Comparison of ENCODE assay signal across 8 mouse cellular contexts in genomic region chr12:82122450-82123249, GRCm38 (mm10). TPM values are rescaled to one million over a fixed set of nuclear protein-coding genes. Genes with fewer than 3 reads are reported as not detected.
DNase-seq lines count a peak whose midpoint lies in the region; ATAC-seq lines count a peak whose summit lies in the region.

No protein-coding gene starts in this region.

- no peak overlapping the region for H3K27ac ChIP-seq in hindbrain, embryonic 12.5 days
- no peak overlapping the region for H3K27ac ChIP-seq in limb, embryonic 10.5 days
- no peak overlapping the region for H3K27ac ChIP-seq in midbrain, embryonic 16.5 days (ENCODE audit: low read length)

- no peak overlapping the region for H3K4me3 ChIP-seq in hindbrain, embryonic 12.5 days
- H3K4me3 ChIP-seq in limb, embryonic 10.5 days, result peak overlapping the region; percentile 26; the same call in 1 of the 2 replicates
- H3K4me3 ChIP-seq in midbrain, embryonic 16.5 days (ENCODE audit: low read depth, low read length), result no peak overlapping the region

- ATAC-seq in hindbrain, embryonic 12.5 days (ENCODE audit: low FRiP score), result no peak
- no peak for ATAC-seq in midbrain, embryonic 16.5 days

- H3K27me3 ChIP-seq in hindbrain, embryonic 12.5 days, result no peaks in the 10 kb centered on the region
- no peaks in the 10 kb centered on the region for H3K27me3 ChIP-seq in limb, embryonic 10.5 days (ENCODE audit: low read depth, poor library complexity, severe bottlenecking)
- no peaks in the 10 kb centered on the region for H3K27me3 ChIP-seq in midbrain, embryonic 16.5 days (ENCODE audit: control insufficient read depth, insufficient read depth, low read depth, low read length)

- 26% methylated on average over 22 of the region's 22 CpGs for WGBS in hindbrain, embryonic 12.5 days
- WGBS in limb, embryonic 10.5 days, result 12% methylated on average over 22 of the region's 22 CpGs
- WGBS in midbrain, embryonic 16.5 days, result 39% methylated on average over 22 of the region's 22 CpGs

- H3K9ac ChIP-seq in hindbrain, embryonic 12.5 days, result no peak overlapping the region
- no peak overlapping the region for H3K9ac ChIP-seq in midbrain, embryonic 16.5 days (ENCODE audit: low read depth, low read length)

- H3K36me3 ChIP-seq in hindbrain, embryonic 12.5 days, result no peaks in the 10 kb centered on the region
- no peaks in the 10 kb centered on the region for H3K36me3 ChIP-seq in limb, embryonic 10.5 days
- H3K36me3 ChIP-seq in midbrain, embryonic 16.5 days (ENCODE audit: control insufficient read depth, insufficient read depth, low read length), result no peaks in the 10 kb centered on the region

- H3K9me3 ChIP-seq in hindbrain, embryonic 12.5 days (replicated peaks), result no peaks in the 10 kb centered on the region
- no peaks in the 10 kb centered on the region for H3K9me3 ChIP-seq in limb, embryonic 10.5 days (replicated peaks)
- H3K9me3 ChIP-seq in midbrain, embryonic 16.5 days (replicated peaks; ENCODE audit: control insufficient read depth, low read length, poor library complexity, severe bottlenecking), result no peaks in the 10 kb centered on the region

- H3K4me2 ChIP-seq in hindbrain, embryonic 12.5 days (replicated peaks), result 0 out of 2 replicates have a peak overlapping the region, but pooled peaks have one; percentile 17
- H3K4me2 ChIP-seq in midbrain, embryonic 16.5 days (ENCODE audit: low read length), result 0 out of 2 replicates have a peak overlapping the region, but pooled peaks have one; percentile 16

- DNase-seq in urinary bladder, postnatal 14 days (ENCODE audit: low spot score), result peak; percentile 33
- no peak for DNase-seq in urinary bladder, adult 2 months (ENCODE audit: low spot score)
- DNase-seq in frontal cortex, postnatal 36 days (ENCODE audit: low spot score in 2 of 2), result peak; percentile 13 to 37
- DNase-seq in limb, embryonic 10.5 days (ENCODE audit: low spot score), result no peak
- no peak for DNase-seq in testis, postnatal 10 days (ENCODE audit: low spot score)
- no peak for DNase-seq in ovary, adult 18-20 months (ENCODE audit: low spot score)

- peaks cover 7% of the 10 kb centered on the region for H3K4me1 ChIP-seq in hindbrain, embryonic 12.5 days
- peaks cover 17% of the 10 kb centered on the region for H3K4me1 ChIP-seq in limb, embryonic 10.5 days
- H3K4me1 ChIP-seq in midbrain, embryonic 16.5 days (ENCODE audit: control insufficient read depth, insufficient read depth, low read length), result peaks cover 3% of the 10 kb centered on the region; the same call in 1 of the 2 replicates

RNA-seq across cellular contexts. Expression of gene Sipa1l1, which starts 46.5 kb away (rescaled TPM):
- 17.5 and 21.7 TPM in 2 replicates for polyA plus RNA-seq in urinary bladder, adult 2 months (2012; rRNA removed)
- 26.0 and 33.3 TPM in 2 replicates for polyA plus RNA-seq in hindbrain, embryonic 12.5 days (2016; fragmentation: Nextera tagmentation; extraction: Ambion mirVana)
- polyA plus RNA-seq in limb, embryonic 10.5 days (2016; fragmentation: Nextera tagmentation; extraction: Ambion mirVana), result 28.3 and 37.0 TPM in 2 replicates
- 11.2 and 13.5 TPM in 2 replicates for polyA plus RNA-seq in midbrain, embryonic 16.5 days (2015; fragmentation: Nextera tagmentation; extraction: Ambion mirVana)

Comparison
In these comparisons a context has a peak if more than half of its experiments do, and no peak if none do; other contexts are left out.
1. DNase-seq: peak in urinary bladder, postnatal 14 days (single experiment) and frontal cortex, postnatal 36 days (2 of 2); none in urinary bladder, adult 2 months (single experiment), limb, embryonic 10.5 days (single experiment), testis, postnatal 10 days (single experiment) and ovary, adult 18-20 months (single experiment).